Mouse (Mus musculus) liver, embryonic 14.5 days (tissue): Measurements from ENCODE around the gene Gm973.

Source experiments
- CTCF ChIP-seq: IDR thresholded peaks from 2 replicates; pipeline ENCODE4 v1.5.1; 2016; ENCODE audit warnings: antibody characterized with exemption, low read depth, control low read depth
- EP300 ChIP-seq: IDR thresholded peaks from 2 replicates; pipeline ENCODE4 v1.6.1; 2016; ENCODE audit warnings: antibody characterized with exemption, low read depth

DNA sequence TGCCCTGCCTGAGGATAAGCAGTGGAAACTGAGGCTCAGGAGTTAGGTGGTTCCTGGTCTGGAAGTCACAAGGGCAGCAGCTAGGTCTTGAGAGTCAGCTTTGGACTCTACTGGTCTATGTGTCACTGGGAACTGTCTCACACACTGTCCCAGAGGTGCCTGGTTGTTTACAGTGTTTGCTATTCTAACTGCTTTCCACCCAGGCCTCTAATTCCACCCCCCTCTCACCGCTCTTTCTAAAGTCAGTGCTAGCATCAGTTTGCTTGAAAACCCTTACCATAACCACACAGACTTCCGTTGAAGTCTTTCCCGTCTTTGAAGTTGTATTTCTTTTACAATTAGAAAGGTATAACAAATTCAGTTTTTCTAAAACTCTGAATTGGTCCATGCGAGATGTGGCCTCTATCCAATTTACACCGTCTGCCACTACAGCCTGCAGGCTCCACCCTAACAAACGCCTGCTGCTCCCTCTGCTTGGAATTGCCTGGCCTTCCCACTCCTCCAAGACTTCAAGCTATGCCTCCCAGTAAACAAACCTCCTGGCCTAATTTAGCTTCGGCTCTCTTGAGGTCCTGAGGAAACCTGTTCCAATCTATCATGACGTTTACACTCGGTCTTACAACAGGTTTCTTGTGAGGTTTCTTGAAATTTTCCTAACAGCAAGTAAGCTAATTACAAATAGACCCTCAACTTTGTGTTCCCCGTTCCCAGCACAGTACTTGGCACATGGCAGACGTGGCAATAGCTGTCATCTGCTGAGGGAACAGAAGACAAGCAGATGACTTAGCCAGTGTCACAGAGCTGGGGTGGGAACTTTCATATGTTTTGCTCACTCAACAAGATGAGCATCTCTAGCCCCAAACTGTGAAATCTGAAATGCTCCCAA lies 86.7 kb downstream of the Gm973 start:
- TF ChIP-seq CTCF (no peak), EP300 (no peak)
